Mouse (Mus musculus) spleen, adult 12 weeks (tissue): ENCODE measurements around the gene Shc4.

ENCODE experiments used
- DNase-seq: peaks from one replicate; pipeline ENCODE4 v3.0.0; 2022; ENCODE audit warnings: low spot score

Gene Shc4

DNA sequence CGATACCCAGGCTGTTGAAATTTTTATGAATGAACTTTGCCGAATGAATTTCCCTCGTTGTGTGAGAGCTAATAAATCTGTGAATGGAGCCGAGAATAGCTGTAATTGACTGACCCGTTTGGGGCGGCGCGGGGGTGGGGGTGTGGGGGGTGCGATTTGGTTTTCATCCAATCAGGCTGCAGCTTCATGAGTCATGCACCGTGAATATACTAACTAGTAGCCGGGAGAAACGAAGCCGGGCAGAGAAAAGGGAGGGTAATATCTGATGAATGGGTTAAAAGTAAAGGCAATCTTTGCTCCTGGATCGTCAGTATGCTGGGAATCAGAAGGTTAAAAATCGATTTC lies at the start of gene Shc4:
Gene Shc4, minus strand, starts transcription at position 63 of the 345 bp plus-strand sequence.
- DNase-seq = no peak

- DNase-seq = no peak
Measured at GRCm38 (mm10) chr2:125765029-125765428, 41.1 kb upstream of the Shc4 start.

DNA sequence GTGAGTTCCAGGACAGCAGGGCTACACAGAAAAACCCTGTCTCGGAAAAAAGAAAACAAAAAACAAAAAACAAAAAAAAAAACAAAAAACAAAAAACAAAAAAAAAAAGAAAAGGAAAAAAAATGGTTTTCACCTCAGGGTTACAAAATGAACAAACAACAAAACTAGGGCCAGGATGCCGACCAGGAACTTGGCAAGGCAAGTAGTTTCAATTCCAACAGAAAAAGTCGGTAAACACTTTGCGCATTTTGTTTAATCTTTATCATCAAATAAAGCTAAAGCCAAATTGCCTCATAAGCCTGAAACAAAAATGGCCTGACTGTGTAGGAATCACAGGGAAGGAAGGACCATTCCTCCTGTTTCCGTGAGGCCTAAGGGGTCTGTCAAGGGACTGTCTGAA lies 40.6 kb upstream of the Shc4 start:
- no peak for DNase-seq

DNA sequence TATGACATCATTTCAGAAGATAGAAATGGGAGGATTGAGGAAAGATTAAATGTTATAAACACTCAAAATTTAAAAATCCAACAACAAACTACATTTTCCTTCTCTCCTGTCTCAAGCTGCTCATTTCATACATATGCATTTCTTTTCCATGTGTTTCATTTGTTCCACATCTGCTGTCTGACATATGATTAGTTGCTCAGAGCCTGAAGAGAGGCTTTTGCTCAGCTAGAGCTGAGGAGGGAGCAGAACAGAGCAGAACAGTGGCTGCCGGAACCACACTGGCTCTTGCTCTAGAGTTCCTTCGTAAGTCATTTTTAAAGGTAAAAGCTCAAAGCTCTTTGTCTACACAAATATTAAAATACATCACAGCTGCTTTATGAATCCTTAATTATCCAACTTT lies 25.4 kb upstream of the Shc4 start:
- no peak for DNase-seq

- no peak for DNase-seq
Measured at GRCm38 (mm10) chr2:125739338-125739737, 15.4 kb upstream of the Shc4 start.

DNA sequence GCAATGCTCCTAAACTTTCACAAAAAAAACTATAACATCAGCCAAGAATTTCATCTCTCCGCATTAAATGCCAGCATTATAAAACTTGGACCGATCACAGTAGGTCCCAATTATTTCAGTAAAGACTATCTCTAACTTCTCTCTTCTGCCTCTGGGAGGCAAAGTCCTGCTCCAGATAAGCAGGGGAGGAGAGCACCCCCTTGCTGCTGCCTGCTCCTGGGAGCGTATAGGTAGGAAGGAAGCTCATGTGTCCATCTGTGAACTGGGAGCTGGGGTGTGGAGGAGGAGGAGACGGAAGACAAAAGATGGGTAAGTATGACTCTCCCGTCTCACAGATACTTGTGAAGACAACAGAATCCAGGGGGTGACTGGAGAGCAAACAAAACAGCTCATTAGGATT lies 14.8 kb upstream of the Shc4 start:
- no peak for DNase-seq

DNA sequence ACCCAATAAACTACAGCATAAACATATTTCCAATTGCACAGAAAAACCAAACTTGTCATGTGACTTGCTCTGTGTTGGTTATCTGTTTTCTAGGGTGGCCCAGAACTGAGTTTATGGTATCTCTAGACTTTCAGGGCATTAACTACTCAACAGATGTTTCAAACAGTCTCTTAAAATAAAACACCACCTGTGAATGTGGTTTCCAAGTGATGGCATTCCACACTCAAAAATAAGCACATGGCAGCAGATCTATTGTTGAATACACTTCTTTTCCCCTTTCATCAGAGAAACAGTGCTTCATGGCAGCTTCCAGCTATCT lies 12.0 kb upstream of the Shc4 start:
- DNase-seq = no peak

GRCm38 (mm10) chr2:125735333-125736024 lies 11.5 kb upstream of the Shc4 start:
- DNase-seq = no peak

- DNase-seq = no peak
Measured at GRCm38 (mm10) chr2:125734741-125735140, 10.8 kb upstream of the Shc4 start.

- DNase-seq = peak; percentile 71
Measured at GRCm38 (mm10) chr2:125731763-125732560, 8.0 kb upstream of the Shc4 start.

GRCm38 (mm10) chr2:125724546-125725114 lies 682 bp upstream of the Shc4 start:
- no peak for DNase-seq

DNA sequence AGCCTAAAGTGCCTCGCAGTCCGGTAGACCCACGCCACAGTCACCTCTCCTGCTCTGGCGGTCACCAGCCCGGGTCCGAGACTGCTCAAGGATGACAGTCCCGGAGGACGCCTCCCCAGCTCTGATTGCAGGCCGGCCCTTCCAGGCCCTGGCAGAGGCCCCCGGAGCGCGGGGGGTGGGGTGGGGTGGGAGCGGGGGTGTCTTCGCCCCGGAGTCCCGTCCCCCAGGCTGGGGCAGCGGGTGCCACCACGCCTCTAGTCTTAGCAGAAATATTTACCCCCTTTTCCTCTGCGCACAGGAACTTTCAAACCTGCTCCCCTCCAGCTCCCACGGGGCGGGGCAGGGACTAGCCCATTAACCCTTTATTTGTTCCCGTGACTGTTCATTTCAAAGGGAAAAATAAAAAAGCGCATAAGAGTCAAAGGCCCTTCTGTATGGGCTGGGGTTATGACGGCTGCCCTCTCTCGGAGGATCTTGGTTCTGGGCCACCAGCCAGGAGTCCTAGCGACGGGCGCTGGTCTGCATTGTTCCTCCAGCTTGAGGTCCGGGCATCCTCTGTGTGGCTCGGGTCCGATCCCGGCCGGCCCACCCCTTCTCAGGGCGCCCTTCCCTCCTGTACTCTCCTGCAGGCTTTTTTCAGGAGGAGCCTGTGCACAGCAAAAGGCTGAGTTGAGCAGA lies 401 bp downstream of the Shc4 start:
- DNase-seq = no peak

DNA sequence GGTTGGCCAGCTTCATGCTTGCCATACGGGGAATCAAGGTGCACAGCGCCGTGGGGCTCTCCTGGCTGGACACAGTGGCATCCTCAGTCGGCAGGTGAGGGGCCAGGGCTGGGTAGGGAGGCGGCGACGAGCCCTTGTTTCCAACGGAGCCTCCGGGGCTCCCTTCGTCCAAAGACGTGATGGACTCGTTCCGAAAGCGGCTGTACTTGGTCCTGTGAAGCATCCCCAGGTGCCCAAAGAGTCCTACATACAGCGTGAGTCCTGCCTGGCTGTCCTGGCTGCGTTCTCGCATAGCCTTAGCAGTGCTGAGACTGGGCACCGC lies 901 bp downstream of the Shc4 start:
- DNase-seq = no peak

DNA sequence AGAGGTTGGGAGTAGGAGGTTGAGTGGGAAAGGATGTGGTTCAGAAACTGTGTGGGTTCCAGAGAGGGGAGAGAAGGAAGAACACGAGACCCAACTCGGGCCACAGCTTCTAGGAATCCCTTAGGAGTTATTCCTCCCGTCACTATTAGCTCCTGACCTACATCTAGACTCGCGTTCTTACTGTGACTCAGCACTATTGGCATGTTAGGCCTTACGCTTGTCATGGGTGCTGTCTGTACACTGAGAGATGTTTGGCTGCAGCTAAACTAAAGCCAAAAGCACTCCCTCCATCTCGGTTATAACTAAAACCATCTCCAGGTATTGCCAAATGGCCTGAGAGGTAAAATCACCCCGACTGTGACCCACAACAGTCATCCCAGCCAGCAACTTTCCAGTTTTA lies 7.3 kb downstream of the Shc4 start:
- no peak for DNase-seq

DNA sequence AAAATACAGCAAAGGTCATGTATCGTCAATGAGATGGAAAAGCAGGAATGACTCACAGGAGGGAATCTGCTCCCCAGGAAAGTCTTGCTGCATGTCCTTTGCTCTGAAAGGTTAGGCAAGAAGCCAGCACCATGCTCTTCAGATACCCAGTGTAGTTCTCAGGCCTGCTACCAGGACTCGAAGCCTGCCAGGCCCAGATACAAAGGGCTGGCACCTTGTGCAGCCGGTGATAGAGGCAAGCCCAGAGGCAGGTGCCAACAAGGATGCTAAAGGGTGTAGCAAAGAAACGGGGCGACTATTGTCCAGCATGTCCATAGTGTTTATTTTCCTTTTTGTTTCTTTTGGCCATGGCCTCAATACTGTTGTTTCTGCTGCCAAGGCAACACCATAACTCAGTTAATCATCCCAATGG lies 17.4 kb downstream of the Shc4 start:
- peak; percentile 19 for DNase-seq

DNA sequence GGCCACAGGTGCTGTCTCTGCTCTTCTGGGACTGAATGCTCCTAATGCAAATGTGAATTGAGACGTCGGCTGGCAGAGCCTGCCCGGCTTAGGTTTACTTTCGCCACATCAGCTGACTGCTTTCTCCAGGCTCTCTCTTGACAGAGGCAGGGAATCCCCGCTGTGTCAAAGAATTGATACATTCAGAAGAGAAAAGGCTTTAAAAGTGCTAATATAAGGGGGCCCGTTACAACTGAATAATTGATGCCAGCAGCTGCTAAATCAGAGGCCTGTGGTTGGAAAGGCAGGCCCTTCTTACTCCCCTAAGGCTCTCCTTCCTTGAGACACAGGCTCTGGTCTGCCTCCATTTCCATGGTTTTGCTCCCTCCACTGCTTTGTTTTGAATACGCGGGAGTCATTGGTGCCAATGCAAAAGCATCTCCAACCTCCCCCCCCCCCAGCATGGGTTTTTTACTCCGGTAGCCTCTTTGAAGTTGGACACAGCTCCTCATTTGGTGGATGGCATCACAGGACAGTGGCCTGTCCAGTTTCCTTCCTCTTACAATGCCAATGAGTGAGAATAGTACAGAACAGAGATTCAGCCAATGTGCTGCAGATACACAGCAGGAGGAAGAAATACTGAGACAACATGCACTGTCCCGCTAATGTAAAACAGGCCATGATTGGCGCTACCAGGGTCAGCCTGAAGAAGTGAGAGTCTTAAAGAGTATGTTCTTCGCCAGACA lies 18.9 kb downstream of the Shc4 start:
- no peak for DNase-seq

DNA sequence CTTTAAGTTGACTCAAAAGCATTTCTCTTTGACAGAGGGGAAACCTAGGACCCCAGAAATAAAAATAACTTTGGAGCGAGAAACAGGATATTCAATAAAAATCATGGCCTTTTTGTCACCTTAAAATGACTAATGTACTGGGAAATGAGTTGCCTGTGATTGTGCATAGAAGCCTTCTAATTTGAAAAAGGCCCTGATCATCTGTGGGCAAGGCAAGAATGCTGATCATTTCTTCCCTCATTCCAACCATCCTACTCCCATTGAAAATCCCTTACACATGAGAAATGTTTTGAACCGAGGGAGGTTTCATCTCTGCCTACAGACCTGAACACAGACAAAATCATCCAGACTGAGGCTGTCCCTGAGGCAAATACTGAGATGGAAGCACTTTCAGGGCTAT lies 21.1 kb downstream of the Shc4 start:
- DNase-seq = no peak

GRCm38 (mm10) chr2:125701606-125702005 lies 22.3 kb downstream of the Shc4 start:
- DNase-seq = no peak

- DNase-seq = no peak
Measured at GRCm38 (mm10) chr2:125696219-125696618, 27.7 kb downstream of the Shc4 start.

GRCm38 (mm10) chr2:125694798-125695197 lies 29.1 kb downstream of the Shc4 start:
- DNase-seq = no peak

DNA sequence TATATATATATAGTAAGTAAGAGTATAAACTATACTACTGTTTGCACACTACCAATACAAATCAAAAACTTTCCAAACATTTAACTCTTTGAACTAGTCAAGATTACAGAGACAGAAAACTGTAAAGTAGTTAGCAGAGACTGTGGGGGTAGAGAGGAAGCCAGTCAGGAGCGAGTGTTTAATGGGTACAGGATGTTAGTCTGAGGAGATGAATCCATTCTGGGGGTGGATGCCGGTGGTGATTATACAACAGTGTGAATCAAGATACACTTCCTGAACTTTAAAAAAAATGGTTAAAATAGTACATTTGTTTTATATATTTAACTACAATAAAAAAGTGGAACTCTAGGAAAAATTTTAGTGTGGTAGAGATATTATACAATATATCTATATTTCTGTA lies 31.9 kb downstream of the Shc4 start:
- no peak for DNase-seq

DNA sequence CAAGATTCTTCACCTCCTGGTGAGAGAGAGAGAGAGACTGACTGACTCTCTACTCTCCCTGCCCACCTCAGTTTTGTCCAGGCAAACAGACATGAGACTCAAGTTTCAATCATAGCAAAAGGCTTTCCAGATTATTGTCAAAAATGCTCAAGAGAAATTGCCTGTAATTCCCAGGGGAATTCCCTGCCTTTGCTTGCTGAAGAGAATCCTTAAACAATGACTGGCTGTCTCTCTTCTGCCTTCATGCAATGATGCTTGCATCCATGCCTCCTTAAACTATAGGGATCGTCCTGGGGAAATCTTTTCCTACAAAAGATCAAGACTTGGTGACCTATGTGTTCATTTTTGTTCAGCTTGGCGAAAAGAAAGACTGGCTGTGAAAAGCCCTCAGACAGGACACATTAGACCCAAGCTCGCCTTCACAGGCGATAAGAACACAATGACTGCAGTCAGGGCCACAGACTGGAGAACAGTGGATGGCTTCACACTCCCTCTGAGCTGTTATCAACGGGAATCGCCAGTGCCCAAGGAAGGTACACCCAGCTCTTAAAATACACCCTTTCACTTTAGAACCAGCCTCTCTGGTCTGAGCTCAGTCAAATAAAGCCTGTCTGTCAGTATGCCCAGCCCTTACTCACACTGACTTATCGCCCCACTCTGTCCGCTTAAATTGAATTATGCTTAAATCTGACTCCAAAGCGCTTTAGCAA lies 38.4 kb downstream of the Shc4 start:
- no peak for DNase-seq
